Mouse (Mus musculus): ENCODE measurements around the gene Nyap1. TPM values are rescaled to one million over a fixed set of nuclear protein-coding genes. Genes with fewer than 3 reads are reported as not detected.

Nyap1 gene
- polyA plus RNA-seq, 1 experiment from 2014 or later, result 9.5 TPM

DNA sequence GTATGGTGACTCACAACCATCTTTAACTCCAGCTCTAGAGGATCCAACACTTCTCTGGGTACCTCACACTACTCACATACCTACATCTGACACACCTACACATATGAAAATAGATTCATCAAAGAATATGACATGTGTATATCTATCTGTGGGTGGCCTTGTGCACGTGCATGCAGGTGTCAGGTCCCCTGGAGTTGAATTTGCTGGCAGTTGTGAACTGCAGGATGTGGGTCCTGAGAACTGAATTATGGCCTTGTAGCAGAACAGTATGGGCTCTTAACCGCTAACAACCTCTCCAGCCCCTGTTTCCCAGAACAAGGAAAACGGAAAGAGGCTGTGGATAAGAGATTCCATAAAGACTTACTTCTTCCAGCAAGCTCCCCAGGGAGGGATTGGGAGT, 42.3 kb downstream of the Nyap1 start:
- H3K4me3 ChIP-seq, result no peak overlapping the region
- no peak for DNase-seq (ENCODE audit: low spot score)
- no peaks in the 10 kb centered on the region for H3K36me3 ChIP-seq
- H3K4me1 ChIP-seq (replicated peaks), result no peaks in the 10 kb centered on the region
- no peaks in the 10 kb centered on the region for H3K27me3 ChIP-seq (ENCODE audit: insufficient read depth, poor library complexity, severe bottlenecking)
- 82% methylated on average over 3 of the region's 3 CpGs for WGBS
- H3K27ac ChIP-seq, result no peak overlapping the region
- H3K9me3 ChIP-seq, result 0 out of 2 replicates have a peak, but pooled peaks cover 2% of the 10 kb centered on the region

DNA sequence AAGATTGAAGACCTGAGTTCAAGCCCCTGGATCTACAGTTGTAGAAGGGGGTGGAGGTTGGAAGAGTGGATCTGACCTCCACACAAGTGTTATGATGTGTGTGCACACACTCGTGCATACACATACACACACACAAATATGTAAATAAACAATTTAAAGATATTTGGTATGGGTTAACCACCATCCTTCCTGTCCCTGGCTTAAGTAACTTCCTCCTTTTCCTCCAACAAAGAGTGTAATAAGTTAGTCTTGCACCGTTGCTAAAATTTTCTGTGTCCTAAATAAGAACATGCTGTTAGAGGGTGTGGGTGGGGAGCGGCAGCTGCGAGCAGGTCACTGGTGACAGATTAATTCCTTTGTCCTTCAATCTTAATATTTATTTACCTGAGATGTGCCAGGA, 45.5 kb downstream of the Nyap1 start:
- no peaks in the 10 kb centered on the region for H3K36me3 ChIP-seq
- DNase-seq (ENCODE audit: low spot score), result no peak
- WGBS, result 89% methylated on average over 4 of the region's 4 CpGs
- no peaks in the 10 kb centered on the region for H3K27me3 ChIP-seq (ENCODE audit: insufficient read depth, poor library complexity, severe bottlenecking)
- H3K9me3 ChIP-seq, result no peaks in the 10 kb centered on the region
- no peak overlapping the region for H3K27ac ChIP-seq
- no peak overlapping the region for H3K4me3 ChIP-seq
- H3K4me1 ChIP-seq (replicated peaks), result no peaks in the 10 kb centered on the region

DNA sequence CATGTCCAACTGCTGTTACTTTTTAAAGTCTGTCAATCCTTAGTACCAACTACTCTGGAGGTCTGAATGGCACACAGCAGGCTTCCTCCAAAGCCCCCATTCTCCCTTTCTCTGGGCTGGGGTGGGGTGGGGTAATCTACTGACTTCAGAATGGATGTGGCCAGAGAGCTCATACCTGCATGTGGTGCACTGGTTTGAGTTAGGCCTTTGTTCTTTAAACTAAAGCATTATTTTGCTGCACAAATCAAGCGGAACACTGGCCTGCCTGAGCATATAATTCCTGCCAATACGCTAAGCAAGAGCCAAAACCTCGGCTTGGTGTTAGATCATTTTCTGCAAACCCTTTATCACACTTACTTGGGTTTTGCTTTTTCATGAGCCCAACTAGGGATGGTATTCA, 46.6 kb downstream of the Nyap1 start:
- no peak overlapping the region for H3K4me3 ChIP-seq
- no peaks in the 10 kb centered on the region for H3K9me3 ChIP-seq
- no peak overlapping the region for H3K27ac ChIP-seq
- H3K27me3 ChIP-seq (ENCODE audit: insufficient read depth, poor library complexity, severe bottlenecking), result no peaks in the 10 kb centered on the region
- 52% methylated on average over 3 of the region's 3 CpGs for WGBS
- DNase-seq (ENCODE audit: low spot score), result no peak
- H3K36me3 ChIP-seq, result no peaks in the 10 kb centered on the region
- H3K4me1 ChIP-seq (replicated peaks), result no peaks in the 10 kb centered on the region

DNA sequence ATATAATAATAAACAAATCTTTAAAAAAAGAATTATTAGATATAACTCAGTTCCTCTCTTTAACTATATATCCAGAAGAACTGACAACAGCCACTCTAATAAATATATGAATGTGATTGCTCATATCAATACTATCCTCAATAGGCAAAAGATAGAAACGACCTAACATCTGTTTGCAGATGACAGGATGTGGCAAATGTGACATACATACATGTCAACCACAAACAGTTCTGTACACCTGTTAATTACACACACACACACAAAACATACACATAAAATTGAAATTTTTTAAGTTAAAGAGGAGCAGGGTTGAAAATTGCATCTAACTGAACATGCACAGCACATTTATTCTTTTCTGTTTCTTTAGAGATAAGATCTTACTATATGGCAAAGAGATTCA, 49.5 kb downstream of the Nyap1 start:
- 76% methylated on average over 1 of the region's 1 CpGs for WGBS
- Histone ChIP-seq H3K4me3 (no peak overlapping the region), H3K4me1 (replicated peaks) (no peaks in the 10 kb centered on the region), H3K27me3 (ENCODE audit: insufficient read depth, poor library complexity, severe bottlenecking) (no peaks in the 10 kb centered on the region), H3K36me3 (no peaks in the 10 kb centered on the region), H3K27ac (no peak overlapping the region), H3K9me3 (no peaks in the 10 kb centered on the region)
- DNase-seq (ENCODE audit: low spot score), result no peak

DNA sequence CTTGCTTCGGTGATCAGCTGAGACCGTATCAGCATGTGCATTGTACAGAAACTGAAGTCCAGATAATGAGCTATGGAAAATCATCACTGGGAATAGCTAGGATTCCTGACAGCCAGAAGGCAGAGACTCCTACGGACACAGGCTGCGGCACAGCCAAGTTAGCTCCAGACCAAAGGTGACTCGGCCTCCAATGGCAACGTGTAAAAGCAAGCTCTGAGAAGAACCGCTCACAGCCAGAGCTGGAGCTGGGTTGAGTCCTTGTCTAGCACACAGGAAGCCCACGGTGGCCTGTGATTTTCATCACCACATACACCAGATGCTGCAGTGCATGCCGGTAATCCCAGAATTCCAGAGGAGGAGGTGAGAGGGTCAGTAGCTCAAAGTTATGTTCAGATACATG, 50.9 kb downstream of the Nyap1 start:
- H3K27ac ChIP-seq, result no peak overlapping the region
- 69% methylated on average over 9 of the region's 9 CpGs for WGBS
- no peaks in the 10 kb centered on the region for H3K9me3 ChIP-seq
- H3K4me3 ChIP-seq, result no peak overlapping the region
- peaks cover 12% of the 10 kb centered on the region for H3K27me3 ChIP-seq (ENCODE audit: insufficient read depth, poor library complexity, severe bottlenecking)
- no peak for DNase-seq (ENCODE audit: low spot score)
- H3K4me1 ChIP-seq (replicated peaks), result no peaks in the 10 kb centered on the region
- no peaks in the 10 kb centered on the region for H3K36me3 ChIP-seq

DNA sequence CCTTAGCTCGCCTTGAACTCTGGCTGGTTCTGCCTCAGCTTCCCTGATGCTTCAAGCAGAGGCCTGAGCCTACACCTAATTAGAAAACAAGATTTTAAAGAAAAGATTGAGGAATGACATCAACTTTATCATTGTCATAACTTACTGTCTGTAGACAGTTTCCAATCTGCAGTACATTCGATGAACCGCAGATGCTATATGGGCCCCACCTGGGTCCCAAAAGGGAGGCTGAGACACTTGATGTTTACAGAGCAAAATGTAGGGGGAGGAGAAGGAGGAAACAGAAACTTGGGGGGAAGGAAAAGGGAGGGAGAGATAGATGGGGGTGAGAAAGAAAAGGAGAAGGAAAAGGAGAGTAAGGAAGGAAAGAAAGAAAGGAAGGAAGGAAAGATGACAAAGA, 51.4 kb downstream of the Nyap1 start:
- no peaks in the 10 kb centered on the region for H3K36me3 ChIP-seq
- H3K4me1 ChIP-seq (replicated peaks), result peaks cover 4% of the 10 kb centered on the region; the same call in 1 of the 2 replicates
- H3K27me3 ChIP-seq (ENCODE audit: insufficient read depth, poor library complexity, severe bottlenecking), result peaks cover 16% of the 10 kb centered on the region
- H3K9me3 ChIP-seq, result no peaks in the 10 kb centered on the region
- no peak overlapping the region for H3K27ac ChIP-seq
- WGBS, result 90% methylated on average over 3 of the region's 3 CpGs
- no peak overlapping the region for H3K4me3 ChIP-seq
- no peak for DNase-seq (ENCODE audit: low spot score)

DNA sequence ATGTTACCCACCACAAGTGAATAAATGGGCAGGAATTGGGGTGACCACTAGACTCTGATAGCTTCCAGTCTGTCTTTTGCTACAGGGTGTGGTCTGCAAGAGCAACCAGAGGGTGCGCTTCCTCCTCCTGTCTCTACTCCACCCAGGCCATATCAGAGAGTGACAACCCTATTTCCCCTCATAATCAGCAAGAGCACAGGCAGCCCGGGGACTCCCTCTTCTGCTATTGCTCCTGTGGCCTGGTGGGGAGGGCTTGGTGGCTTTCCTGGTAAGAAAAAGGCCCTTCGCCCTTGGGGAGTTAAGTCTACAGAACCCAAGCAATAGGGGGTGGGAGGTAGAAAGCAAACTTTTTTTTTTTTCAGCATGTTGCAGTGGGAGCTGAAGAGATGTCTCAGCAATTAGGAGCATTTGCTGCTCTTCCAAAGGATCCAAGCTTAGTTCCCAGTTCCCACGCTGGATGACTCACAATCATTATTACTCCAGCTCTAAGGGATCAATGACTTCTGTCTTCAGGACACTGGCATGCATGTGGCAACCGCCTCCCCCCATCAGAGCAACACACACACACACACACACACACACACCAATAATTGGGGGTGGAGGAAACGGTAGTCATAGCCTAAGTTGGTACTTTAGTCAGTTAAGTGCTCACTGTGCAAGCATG, 55.1 kb downstream of the Nyap1 start:
- peak overlapping the region; percentile 29; the same call in 1 of the 2 replicates for H3K27ac ChIP-seq
- 86% methylated on average over 6 of the region's 6 CpGs for WGBS
- no peak for DNase-seq (ENCODE audit: low spot score)
- peaks cover 16% of the 10 kb centered on the region for H3K27me3 ChIP-seq (ENCODE audit: insufficient read depth, poor library complexity, severe bottlenecking)
- H3K36me3 ChIP-seq, result peaks cover 11% of the 10 kb centered on the region
- no peak overlapping the region for H3K4me3 ChIP-seq
- H3K9me3 ChIP-seq, result no peaks in the 10 kb centered on the region
- peaks cover 32% of the 10 kb centered on the region for H3K4me1 ChIP-seq (replicated peaks)

DNA sequence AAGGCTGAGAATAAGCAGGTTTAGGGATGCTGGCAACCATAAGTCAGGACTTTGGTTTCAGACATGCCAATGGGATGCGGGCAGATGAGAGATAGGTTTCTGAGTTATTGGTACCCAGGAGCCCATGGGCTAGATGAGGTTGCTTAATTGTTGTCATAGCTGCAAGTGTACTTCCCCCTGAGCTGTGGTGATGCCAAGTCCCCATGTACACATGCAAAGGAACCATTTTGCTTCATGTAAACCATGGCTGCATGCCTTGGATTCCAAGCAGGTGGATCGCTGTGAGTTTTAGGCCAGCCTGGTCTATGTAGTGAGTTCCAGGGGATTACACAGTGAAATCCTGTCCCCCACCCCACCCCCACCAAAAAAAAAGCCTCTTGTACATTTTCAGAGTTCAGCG, 55.8 kb downstream of the Nyap1 start:
- 92% methylated on average over 3 of the region's 3 CpGs for WGBS
- H3K9me3 ChIP-seq, result no peaks in the 10 kb centered on the region
- H3K36me3 ChIP-seq, result peaks cover 17% of the 10 kb centered on the region
- H3K4me3 ChIP-seq, result no peak overlapping the region
- peaks cover 32% of the 10 kb centered on the region for H3K4me1 ChIP-seq (replicated peaks)
- H3K27ac ChIP-seq, result peak overlapping the region; percentile 72
- no peak for DNase-seq (ENCODE audit: low spot score)
- peaks cover 16% of the 10 kb centered on the region for H3K27me3 ChIP-seq (ENCODE audit: insufficient read depth, poor library complexity, severe bottlenecking)

DNA sequence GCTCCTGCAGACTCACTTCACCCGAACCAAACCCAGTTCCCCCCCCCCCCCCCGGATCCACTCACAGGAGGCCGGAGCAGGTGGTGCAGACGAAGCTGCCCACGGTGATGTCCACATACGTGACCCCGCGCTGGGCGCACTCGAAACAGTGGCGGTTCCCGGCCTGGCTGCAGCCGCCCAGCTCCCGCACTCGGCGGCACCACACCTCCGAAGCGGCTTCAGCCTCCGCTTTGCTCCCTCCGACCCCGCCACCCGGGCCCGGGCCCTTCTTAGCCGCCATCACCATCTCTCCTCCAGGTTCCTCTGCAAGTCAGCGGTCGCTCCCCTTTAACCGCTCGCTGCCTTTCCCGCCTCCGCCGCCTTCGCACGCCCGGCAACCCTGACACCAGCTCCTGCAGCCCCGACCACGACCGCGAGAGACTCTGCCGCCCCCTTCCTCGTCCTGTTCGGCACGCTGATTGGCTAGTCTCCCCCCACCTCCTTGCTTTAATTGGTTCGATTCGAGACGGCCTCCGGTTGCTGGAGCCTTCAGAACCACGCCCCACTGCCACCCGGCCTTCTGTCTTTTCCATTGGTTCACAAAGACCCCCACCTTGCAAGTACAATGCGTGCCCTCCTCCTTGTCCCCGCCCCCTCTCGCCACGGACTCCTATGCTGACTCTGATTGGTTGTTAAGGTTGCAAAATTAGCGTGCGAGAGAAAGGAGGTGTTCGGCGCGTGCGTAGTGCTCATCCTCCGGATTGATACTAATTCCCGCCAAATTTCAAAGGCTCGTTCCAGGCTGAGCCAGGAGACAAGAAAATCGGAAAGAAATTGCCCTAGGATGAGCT, 56.9 kb downstream of the Nyap1 start, which contains the start of gene Agfg2:
Agfg2 (minus strand) TSS at position 433 of the 830 bp plus-strand sequence.
- DNase-seq (ENCODE audit: low spot score), result peak; percentile 99
- Histone ChIP-seq H3K4me3 (peak within 1 kb of the TSS; percentile 76), H3K4me1 (replicated peaks) (peaks cover 32% of the 10 kb centered on the region), H3K27ac (peak within 1 kb of the TSS; percentile 90), H3K36me3 (peaks cover 27% of the 10 kb centered on the region), H3K9me3 (no peaks in the 10 kb centered on the region), H3K27me3 (ENCODE audit: insufficient read depth, poor library complexity, severe bottlenecking) (peaks cover 16% of the 10 kb centered on the region)
- under 1% methylated on average over 62 of the region's 62 CpGs for WGBS

DNA sequence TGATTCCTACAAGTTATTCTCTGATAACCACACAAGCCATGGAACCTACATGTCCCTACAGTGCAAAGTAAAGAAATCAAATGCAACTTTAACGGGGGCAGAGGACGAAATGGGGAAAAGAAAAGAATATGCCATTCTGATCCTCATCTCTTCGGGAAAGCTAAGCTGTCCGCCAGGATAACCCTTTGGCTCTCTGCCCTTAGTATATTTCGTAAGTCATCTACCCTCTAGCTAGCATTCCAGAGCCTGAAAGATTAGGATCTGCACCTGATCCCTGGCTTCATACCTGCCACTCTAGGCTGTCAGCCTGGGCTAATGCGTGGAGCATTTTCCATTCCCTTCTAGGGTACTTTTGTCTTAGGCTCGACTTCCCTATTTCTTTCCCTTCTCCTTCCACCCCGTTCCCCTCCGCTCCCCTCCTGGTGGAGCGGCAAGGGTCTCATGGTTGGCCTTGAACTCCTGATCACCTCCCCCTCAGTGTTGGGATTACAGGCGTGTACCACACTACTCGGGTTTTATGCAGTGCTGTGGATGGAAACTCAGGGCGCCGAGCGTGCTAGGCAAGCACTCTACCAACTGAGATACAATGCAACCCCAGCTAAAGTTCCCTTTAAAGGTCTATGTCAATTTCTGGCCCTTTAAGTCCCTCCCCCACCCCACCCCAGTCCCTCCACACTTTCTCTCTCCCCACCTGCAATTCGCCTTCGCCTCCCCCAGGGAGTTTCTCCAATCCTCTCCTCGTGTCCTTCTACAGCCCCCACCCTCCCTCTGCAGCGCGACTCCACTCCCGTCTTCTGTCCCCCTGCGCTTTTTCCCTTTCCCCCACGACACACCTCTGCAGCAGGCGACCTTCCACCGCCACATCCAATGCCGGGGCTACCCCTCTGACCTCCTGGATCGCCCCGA, 57.8 kb downstream of the Nyap1 start:
- no peak for DNase-seq (ENCODE audit: low spot score)
- 18% methylated on average over 28 of the region's 28 CpGs for WGBS
- peaks cover 34% of the 10 kb centered on the region for H3K36me3 ChIP-seq
- H3K9me3 ChIP-seq, result no peaks in the 10 kb centered on the region
- H3K27ac ChIP-seq, result peak overlapping the region; percentile 90
- peaks cover 32% of the 10 kb centered on the region for H3K4me1 ChIP-seq (replicated peaks)
- H3K4me3 ChIP-seq, result peak overlapping the region; percentile 76
- peaks cover 16% of the 10 kb centered on the region for H3K27me3 ChIP-seq (ENCODE audit: insufficient read depth, poor library complexity, severe bottlenecking)

DNA sequence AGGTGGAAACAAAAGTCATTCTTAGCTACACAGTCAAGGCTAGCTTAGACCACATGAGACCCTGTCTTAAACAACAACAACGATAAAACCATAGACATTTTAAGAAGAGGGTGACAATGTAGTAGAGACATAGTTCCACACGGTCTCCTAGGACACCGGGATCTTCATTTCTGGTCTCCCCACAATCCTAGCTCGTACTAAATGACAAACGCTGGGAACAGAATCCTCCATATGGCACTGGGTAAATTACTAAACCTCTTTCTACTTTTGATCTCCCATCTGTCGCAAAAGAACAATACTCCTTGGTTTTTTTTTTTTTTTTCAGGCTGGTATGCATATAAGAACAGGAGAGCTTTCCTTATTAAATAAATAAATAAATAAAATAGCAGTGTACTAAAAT, 58.9 kb downstream of the Nyap1 start:
- H3K4me1 ChIP-seq (replicated peaks), result peaks cover 32% of the 10 kb centered on the region
- no peaks in the 10 kb centered on the region for H3K9me3 ChIP-seq
- H3K27ac ChIP-seq, result no peak overlapping the region
- H3K4me3 ChIP-seq, result peak overlapping the region; percentile 76; the same call in 1 of the 2 replicates
- peaks cover 16% of the 10 kb centered on the region for H3K27me3 ChIP-seq (ENCODE audit: insufficient read depth, poor library complexity, severe bottlenecking)
- DNase-seq (ENCODE audit: low spot score), result no peak
- H3K36me3 ChIP-seq, result peaks cover 42% of the 10 kb centered on the region
- WGBS, result 87% methylated on average over 6 of the region's 6 CpGs

Measured in hindbrain, embryonic 10.5 days (tissue).